Mouse (Mus musculus): ENCODE measurements at regions not wholly inside any gene's neighbourhood (a gene's known extent, or its start where the extent isn't known, plus 50 kb on each side); places are given as distances from the start of the nearest gene placed in this dataset.

DNA sequence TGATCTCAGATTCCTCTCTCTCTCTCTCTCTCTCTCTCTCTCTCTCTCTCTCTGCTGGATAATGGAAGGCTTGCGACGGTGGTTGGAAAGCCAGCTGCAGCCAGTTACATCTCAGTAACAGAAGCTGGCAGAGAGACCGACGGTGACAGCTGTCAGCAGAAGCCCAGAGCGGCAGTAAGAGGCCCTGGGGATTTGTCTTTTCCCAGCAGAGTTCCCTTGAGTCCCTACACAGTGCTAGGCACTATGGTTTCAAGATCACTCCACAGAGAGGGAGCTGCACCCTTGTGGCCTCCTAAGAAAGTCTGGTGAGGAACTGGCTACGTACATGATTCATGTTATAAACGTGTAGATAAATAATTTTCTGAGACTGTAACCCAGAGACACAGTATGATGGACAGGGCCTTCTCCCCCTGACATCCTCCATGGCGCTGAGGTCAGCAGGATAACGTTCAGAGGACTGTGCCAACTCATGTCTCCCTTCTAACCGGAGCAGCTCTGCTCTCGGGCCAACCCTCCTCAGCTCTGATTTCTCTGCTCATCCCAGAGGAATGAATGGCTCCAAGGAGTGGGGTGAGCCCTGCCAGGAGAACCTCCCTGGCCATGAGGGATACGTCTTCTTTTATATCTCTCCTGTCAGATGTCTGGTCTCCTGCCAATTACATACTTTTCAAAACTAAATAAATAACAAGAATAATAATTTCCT, 253.5 kb upstream of the Cadm1 start:
- DNase-seq, result peak; percentile 10

DNA sequence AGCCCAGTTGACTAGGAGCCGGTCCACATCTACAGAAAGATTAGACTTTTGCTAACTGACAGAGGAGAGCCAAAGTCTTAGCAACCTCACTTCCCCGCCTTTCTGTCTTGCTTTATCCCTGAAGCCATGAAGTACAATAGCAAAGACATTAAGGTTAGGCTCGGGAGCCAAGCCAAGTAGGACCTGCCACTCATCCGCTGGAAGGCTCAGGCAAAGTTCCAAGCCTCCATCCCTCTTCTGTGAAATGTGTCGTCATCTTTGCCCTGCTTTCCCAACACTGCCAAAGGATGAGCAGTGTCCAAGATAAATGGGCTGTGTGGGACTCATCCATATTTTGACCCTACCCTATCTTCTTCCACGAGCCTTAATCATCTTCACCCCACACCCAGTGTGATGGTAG, 250.6 kb upstream of the Cadm1 start:
- DNase-seq, result no peak

DNA sequence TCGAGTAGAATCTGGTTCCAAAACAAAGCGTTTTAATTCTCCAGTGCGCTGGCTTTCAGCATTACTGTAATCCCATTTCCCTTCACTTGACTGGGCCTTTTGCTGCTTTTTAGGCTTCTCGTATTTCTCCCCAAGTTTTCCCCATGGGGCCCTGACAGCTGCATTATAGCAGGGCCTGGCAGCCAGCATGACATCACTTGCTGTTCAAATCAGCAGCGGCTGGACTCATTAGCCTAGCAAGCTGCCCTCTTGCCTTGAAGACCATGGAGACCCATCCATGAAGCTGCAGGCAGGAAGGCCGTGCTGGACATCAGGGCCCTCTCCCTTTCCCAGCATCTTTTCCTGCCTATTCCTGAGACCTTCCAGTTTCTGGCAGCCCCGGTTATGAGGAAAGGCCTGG, 249.8 kb upstream of the Cadm1 start:
- DNase-seq, result no peak

DNA sequence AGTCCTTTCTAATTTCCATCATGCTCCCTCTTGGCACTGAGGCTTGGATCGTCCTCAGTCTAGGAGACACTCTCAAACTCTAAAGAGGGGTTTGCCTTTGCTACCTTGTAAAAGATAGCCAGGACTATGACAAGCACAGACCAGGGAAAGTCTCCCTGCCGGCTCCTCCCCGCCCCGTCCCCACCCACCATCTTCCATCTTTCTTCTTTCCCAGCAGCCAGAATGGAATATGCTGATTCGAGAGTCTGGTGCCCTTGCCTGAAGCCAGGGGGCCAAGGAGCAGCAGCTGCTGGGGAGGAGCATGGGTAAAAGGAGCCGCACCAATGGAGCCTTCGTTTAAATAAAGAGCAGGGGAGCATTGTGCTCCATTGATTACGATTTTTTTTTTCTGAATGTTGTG, 249.4 kb upstream of the Cadm1 start:
- DNase-seq, result no peak

DNA sequence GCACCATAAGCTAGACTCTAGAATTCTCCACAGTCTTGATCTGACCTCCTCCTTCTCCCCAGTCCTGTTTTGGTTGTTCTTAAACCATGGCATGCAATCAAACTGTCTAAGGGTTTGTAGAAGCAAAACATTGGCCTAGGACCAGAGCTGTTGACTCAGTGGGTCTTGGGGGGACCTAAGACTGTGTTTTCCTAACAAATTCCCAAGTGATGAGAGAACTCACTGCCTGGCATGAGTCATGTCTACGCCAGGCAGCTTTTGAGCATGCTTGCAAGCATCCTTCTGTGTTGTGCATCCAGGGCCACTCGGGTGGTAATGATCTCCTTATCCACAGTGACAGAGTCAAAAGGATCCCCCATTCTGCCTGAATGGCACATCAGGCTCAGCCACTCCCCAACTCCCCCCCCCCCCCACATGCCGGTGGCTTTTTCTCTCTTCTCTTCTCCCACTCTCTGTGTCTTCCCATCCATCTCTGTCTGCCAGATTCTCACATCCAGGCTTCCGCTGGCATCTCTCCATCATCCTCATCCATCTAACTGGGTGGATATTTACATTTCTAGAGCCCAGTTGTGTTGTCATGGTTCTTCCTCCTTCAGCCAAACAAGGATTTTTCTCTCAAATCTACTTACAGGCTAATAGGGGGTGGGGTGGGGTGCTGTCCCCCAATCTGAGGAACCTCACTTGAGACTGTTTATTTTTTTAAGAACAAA, 246.1 kb upstream of the Cadm1 start:
- no peak for DNase-seq

DNA sequence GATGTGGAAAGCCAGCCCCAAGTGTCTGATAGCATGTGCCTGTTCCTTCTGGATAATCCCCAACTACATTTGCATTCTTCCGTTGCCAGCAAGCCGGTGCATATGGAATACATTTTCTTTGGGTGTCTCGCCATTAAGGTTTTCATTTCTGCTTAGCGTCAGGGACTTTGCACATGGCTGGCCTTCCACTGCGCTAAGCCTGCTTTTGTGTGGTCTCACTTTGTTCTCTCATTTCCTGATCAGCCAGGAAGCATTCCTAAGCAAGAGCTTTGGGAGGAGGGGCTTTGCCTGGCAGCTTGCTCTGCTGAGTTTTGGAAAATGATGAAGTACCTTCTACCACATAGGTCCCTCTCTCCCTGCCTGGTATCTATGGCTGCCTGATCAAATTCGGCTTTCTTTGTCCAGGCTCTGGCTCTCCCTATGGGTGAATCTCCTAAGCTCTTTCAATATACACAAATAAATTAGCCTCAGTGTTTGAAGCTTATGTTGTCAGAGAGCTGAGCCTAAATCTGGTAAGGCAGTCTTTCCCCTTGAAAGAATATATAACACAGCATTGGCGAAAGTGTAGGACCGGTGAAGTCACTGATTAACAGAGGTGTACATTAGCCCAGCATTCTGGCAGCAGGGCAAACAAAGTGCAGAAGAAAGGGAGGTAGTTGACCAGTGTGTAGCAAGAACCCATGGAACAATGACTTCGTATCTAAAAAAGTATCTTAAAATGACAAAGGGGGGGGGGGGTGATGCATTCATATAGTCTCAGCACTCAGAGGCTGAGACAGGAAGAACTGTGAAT, 242.8 kb upstream of the Cadm1 start:
- no peak for DNase-seq

DNA sequence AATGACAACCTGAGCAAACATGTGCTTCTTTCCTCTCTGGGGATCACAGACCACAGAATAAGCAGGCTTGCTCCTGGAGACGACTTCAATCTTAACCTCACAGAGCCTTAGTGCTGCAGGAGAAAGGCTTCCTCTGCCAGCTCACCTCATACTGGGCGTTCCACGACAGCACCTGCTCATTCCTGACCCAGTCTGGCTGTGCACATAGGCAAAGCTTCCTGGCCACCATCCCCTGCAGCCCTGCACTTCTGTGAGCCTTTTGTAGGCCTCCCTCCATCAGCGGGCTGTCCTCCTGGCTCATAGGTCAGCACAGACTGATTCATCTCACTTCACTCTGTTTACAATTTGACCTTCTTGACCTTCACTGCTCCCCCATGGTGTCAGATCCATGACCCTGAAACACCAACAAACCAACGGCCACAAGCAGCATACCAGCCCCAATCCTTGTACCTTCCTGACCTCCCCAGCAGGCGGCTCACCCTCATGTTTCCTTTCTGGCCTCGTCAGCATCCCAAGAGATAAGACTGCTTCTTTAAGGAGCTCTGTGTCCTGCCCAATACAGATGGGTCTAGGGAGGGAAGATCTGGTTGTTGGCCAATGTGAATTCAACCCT, 241.3 kb upstream of the Cadm1 start:
- DNase-seq, result no peak

DNA sequence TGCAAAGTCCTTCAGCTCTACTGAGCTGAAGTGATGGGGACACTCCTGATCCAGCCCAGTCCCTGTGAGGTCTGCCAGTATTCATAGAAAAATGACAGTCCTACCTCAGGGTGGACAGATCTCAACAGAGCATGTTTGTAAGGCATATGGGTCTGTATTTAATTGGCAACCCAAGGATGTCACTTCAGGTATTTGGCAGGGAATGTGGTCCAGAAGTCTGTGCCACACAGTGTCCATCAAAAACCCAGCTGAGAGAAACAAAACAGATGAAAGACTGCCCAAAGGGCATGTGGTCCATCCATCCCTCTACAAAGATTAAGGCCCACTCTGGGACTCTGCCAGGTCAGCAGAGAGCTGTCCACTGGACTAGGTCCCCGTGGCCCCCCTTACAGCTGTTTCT, 229.3 kb upstream of the Cadm1 start:
- DNase-seq, result no peak

DNA sequence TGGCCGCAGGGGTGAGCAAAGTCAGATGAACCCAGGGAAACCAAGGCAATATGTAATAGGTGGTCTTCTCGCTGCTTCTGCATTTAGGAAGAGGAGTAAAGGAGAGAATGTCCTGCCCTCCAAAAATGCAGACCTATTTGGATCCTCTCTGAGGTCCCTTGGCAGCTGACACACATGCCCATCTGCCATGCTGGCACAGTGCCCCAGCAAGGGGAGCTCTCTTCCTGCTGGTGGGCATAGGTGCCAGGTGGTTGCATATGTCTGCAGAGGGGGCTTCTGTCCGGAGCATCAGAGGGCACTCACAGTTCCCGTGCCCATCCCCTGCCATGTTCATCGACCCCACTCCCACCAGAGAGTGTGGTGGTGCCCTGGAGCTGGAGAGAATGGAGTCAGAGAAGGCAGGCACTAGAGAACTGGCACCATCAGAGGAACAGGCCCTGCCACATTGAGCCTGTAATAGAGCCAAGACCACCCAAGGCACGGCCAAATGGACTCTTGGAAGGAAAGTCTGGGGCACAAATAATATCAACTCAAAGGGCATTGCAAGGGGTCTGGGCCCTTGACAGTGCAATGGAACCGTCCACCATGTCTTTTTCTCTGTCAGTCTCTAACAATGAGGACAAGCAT, 222.7 kb upstream of the Cadm1 start:
- no peak for DNase-seq

DNA sequence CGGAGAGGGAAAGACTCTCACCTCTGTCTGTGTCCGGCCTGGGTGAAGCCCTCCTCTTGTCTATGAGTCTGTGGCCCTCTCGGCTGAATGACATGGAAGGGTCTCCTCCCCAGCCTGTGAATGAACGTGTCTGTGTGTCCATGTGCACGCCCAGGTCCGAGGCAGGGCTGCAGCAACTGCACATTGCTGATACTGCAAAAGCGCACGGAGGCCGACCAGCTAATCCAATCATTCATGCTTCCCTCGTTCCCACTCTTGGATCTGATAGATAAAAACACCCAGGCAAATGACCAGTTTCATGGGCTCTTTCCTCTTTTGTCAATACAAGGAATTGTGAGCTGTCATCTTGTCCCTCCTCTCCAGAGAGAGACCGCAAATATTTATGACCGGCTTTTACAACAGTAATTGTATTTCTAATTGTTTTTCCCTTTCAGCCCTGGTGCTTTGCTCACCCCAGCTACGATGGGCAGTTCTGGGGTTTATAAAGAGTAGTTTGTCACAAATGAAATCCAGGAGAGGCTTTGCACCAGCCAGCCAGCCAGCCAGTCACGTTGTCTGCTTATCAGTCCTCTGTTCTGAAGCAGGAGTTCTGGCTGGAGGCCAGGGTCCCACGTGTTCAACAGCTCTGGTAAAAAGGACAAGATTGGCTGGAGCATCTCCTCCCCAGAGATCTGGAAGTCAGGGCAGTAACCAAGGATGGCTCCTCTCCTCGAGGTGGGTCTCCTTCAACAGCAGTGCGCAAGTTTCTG, 222.0 kb upstream of the Cadm1 start:
- DNase-seq, result no peak

DNA sequence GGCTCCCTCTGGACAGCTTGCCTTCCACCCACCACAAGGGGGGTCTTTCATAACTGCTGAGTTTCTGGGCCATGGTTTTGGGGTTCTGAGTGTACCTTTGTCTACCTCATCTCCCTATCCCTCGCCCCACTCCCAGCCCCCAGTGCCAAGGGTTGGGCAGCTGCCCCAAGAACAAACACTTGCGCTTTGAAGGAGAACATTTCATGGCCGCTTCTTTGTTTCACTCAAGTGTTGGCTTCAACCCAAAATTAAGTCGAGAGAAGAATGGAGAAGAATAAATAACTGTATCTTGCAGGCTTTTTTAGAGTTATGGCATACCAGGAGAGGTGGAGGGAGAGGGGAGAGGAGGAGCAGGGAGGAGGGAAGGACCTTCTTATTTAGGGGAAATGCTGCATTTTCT, 216.5 kb upstream of the Cadm1 start:
- DNase-seq, result no peak

DNA sequence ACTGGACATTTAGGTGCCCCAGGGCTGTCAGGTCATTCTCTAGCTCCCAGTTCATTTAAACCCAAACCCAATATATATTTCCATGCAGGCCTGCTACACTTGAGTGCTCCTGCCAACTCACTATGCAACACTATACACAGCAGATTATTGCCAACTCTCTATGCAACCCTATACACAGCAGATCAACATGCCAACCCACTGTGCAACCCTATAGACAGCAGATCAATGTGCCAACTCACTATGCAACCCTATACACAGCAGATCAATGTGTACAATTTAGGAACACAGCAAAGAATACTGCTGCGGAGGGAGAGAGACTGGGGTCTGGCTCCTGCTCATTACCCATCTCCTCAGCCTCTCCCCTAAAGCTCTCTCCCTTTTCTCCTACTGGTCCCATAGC, 215.7 kb upstream of the Cadm1 start:
- no peak for DNase-seq

DNA sequence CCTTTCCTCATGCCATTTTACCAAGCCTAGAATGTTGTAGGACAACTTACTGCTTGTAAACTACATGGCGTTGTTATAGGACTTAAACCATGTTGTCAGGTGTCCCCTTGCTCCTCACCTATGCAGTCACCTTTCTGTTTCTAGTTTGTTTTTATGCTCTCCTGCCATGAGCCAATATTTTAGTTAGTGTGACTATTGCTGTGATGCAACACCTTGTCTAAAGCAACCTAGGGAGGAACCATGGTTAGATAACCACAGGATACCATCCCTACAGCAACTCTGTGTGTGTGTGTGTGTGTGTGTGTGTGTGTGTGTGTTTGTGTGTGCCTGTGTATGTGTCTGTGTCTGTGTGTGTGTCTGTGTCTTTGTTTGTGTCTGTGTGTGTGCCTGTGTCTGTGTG, 209.6 kb upstream of the Cadm1 start:
- DNase-seq, result no peak

DNA sequence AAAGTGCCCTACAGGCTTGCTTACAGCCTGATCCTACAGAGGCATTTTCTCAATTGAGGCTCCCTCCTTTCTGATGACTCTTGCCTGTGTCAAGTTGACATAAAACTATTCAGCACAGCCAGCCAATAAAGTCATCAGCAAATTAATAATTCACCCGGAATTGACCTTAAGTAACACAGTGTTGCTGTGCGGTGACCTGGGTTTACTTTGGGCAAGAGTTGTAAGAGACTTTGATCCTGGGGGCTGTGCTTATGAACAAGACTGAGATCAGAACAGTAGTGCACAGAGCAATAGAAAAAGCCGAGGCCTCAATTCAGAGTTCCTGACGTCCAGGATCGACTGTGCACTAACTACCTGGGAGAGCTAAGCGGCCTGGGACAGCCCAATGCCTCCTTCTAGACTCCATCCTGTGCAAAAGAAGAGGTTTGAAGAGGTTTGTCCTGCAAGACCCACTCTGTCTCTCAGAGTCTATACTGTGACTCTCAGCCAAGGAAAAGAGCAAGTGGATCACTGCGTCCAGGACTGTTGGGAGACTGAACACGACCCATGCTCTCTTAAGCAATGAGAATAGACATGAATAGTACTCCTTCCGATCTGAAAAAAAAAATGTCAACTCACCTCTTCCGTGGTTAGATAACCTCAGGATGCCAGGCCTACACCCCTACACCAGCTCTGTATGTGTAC, 208.7 kb upstream of the Cadm1 start:
- no peak for DNase-seq

DNA sequence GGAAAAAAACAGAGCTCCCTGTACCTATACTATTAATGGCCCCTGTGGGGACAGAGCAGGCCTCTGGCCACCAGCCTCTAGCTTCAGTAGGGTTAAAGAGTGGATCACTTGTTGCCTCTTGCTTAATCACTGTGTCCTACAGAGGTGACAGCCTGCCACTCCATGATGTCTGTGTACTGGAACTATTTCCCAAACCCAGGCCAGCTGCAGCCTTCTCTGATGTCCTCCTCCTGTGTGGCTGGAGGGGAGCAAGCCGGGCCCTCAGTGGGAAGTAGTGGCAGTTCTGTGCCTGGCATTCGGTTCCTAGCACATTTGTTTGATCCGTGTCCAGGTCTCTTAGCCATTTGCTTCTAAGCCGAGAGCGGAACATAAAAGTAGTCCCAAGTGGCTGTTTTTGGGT, 207.7 kb upstream of the Cadm1 start:
- no peak for DNase-seq

DNA sequence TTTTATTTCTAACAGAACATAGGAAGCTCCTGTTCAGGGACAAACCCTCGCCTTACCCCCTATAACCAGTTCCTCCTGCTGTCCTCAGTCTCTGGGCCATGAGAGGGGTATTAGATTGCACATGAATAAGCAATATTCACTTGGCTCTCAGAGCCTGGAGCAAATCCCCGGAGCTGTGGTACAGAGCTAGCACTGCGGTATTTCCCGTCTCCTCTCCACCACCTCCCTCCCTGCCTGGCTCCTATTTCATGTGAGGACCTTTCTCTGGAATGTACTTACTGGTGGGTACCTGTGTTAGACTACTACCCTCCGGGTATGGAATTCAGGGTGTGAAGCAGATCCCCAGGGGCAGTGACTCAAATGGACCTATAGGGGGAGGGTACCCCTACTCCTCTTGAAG, 206.9 kb upstream of the Cadm1 start:
- DNase-seq, result no peak

DNA sequence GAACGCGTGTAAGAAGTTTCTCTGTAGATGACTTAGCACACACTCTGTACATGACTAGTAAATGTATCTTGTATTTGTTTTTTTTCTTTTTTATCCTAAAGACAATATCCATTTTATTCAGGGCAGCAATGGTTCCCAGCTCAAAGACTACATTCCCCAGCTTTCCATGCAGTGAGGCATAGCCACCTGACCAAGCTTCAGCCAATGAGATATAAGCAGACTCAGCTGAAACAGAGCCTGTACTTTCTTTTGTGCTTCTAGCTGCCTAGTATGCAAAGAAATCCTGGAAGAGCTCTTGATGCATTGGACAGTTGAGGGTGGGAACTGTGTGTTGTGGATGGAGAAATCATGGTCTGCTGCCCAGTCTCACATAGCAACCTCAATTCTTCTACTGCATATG, 202.4 kb upstream of the Cadm1 start:
- DNase-seq, result no peak

DNA sequence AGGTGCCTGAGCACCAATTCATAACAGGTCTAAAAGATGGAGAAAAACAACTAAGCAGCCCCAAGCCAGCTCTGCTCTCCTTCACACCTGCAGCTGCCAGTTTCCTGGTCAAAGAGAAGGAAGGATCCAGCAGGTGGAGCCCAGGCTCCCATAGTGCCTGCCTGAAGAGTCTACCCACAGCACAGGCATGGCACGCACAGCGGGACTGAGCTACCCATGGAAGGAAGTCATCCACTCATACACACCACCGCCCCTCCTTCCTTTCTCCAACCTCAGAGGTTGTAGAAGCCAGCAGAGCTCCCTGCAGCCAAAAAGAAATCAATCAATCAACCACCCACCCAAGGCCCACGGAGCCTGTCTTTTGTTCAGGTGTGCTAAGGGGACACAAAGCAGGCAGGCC, 197.0 kb upstream of the Cadm1 start:
- no peak for DNase-seq

DNA sequence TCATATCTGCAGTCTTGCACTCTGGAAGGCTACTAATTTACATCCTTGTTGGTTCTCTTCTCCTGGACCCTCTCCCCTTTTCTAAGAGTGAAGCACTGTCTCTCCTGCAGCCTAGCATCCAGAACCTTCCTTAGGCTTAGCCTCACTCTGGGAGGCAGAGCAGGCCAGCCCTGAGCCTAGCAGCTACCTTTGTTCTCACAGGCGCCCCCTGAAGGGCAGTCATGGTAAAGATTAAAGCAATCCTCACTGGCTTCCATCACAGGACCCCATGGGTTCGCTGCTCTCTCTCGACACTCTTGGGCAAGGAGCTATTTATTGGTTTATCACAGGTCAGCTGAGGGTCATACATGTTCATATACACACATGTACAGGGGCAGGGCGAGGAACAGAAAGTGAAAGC, 191.8 kb upstream of the Cadm1 start:
- DNase-seq, result no peak

DNA sequence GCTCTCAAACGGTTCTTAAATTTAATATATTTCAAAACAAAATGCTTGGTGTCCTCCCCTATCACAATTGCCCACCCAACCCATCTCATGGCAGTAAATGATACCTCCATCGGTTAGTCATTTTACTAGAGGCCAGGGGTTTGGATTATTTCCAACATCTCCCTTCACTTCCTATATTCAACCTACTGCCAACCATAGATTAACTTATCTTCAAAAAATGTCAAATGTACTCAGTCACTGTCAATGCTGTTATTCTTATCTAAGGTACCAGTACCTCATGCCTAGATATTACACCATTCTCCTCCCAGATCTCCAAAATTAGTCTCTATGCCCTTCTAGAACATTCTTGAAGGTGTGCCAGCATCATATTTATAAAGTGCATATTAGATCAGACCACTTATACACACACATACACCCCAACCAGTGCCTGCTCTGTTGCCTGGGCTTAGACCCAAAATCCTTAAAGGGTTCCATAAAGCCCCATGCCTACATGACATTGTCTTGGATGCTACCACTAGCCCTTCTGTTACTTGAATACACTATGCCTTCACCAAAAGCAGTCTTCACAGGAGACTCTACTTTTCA, 183.4 kb upstream of the Cadm1 start:
- DNase-seq, result no peak

DNA sequence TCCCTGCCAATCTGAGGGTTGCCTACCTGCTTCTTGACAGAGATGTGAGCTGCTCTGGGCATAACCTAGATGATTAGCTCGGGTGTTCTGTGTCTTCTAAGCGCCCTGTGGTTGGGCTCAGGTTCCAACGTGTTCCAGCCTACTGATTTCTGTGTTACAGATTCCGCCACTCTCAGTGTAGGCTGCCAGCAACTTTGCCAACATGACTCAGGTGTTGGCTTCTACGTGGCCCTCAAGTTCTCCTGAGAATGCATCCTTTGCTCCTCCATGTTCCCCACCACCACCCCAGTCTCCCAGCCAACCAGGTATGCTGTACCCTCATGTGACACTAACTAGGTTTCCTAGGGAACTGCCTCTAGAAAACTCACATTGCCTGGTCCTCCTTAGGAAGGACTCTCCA, 179.7 kb upstream of the Cadm1 start:
- DNase-seq, result no peak
